Mouse (Mus musculus) stomach, embryonic 16.5 days (tissue): ENCODE measurements around the gene Zfp280d. TPM values are rescaled to one million over a fixed set of nuclear protein-coding genes. Genes with fewer than 3 reads are reported as not detected.

Source experiments
- ATAC-seq: fragments of 200-750 bp; cut with Nextera tagmentation; 2 replicates; pipeline ENCODE4 v1.8.0; 2017; ENCODE audit warnings: moderate number of reproducible peaks, moderate TSS enrichment; ENCODE audit not compliant: insufficient read depth, low FRiP score
- H3K27ac ChIP-seq: fragments of 300-500 bp; sonication (generic); 2 replicates; pipeline ENCODE4 v1.5.1; 2014; ENCODE audit warnings: low read length
- H3K27me3 ChIP-seq: fragments of 300-500 bp; sonication (generic); 2 replicates; pipeline ENCODE4 v1.6.1; 2014; ENCODE audit warnings: low read length, control low read depth, mixed read lengths; ENCODE audit not compliant: control insufficient read depth, insufficient read depth
- H3K36me3 ChIP-seq: fragments of 300-500 bp; sonication (generic); 2 replicates; pipeline ENCODE4 v1.6.1; 2014; ENCODE audit warnings: low read length; ENCODE audit not compliant: control insufficient read depth, insufficient read depth
- H3K4me1 ChIP-seq: fragments of 300-500 bp; sonication (generic); 2 replicates; pipeline ENCODE4 v1.6.1; 2014; ENCODE audit warnings: low read length, control low read depth, mixed read lengths; ENCODE audit not compliant: control insufficient read depth, insufficient read depth
- H3K4me2 ChIP-seq: fragments of 300-500 bp; sonication (generic); 2 replicates; pipeline ENCODE4 v1.6.1; 2014; ENCODE audit warnings: low read depth, low read length, mixed read lengths
- H3K4me3 ChIP-seq: fragments of 300-500 bp; sonication (generic); replicated peaks from 2 replicates; pipeline ENCODE4 v1.5.1; 2014; ENCODE audit warnings: mild to moderate bottlenecking, low read length
- H3K9ac ChIP-seq: fragments of 300-500 bp; sonication (generic); 2 replicates; pipeline ENCODE4 v1.6.1; 2014; ENCODE audit warnings: low read length
- H3K9me3 ChIP-seq: fragments of 300-500 bp; sonication (generic); replicated peaks from 2 replicates; pipeline ENCODE4 v1.6.1; 2016; ENCODE audit warnings: low read length, control low read depth; ENCODE audit not compliant: control insufficient read depth
- WGBS: fragments of 180-500 bp; shearing (Covaris S2); extraction: QIAGEN DNeasy Blood & Tissue Kit; methylation state at CpG from one replicate; pipeline ENCODE4 v1.1.7; 2014; 5-methylcytosine and 5-hydroxymethylcytosine counted together
- polyA plus RNA-seq: library from polyadenylated mRNA; unstranded; fragments of >200 nt; fragmentation: Nextera tagmentation; extraction: Ambion mirVana; gene quantifications from 2 replicates; pipeline ENCODE4 v1.2.1, GENCODE M21; 2015

Zfp280d gene
- polyA plus RNA-seq, 1 experiment from 2014 or later: 34.5 TPM

- Histone ChIP-seq H3K9me3 (peaks cover 15% of the 10 kb centered on the region), H3K4me3 (peak overlapping the region; percentile 67), H3K4me2 (peak overlapping the region; percentile 70), H3K4me1 (peaks cover 7% of the 10 kb centered on the region), H3K27ac (peak overlapping the region; percentile 93), H3K9ac (peak overlapping the region; percentile 96), H3K27me3 (no peaks in the 10 kb centered on the region), H3K36me3 (no peaks in the 10 kb centered on the region)
- WGBS: under 1% methylated on average over 54 of the region's 70 CpGs
- ATAC-seq: peak; percentile 86
Observed at GRCm38 (mm10) chr9:72275101-72275978, 680 bp downstream of the Zfp280d start.

GRCm38 (mm10) chr9:72275979-72276500 lies 1.4 kb downstream of the Zfp280d start:
- no peaks in the 10 kb centered on the region for H3K36me3 ChIP-seq
- WGBS: 15% methylated on average over 8 of the region's 8 CpGs
- H3K9me3 ChIP-seq: peaks cover 15% of the 10 kb centered on the region
- peak overlapping the region; percentile 67 for H3K4me3 ChIP-seq
- H3K27me3 ChIP-seq: no peaks in the 10 kb centered on the region
- ATAC-seq: no peak
- H3K27ac ChIP-seq: peak overlapping the region; percentile 93
- H3K9ac ChIP-seq: peak overlapping the region; percentile 96
- H3K4me2 ChIP-seq: peak overlapping the region; percentile 70
- H3K4me1 ChIP-seq: peaks cover 7% of the 10 kb centered on the region

GRCm38 (mm10) chr9:72276941-72277340 lies 2.3 kb downstream of the Zfp280d start:
- no peak overlapping the region for H3K4me2 ChIP-seq
- no peak overlapping the region for H3K9ac ChIP-seq
- H3K27me3 ChIP-seq: no peaks in the 10 kb centered on the region
- H3K4me3 ChIP-seq: no peak overlapping the region
- peaks cover 7% of the 10 kb centered on the region for H3K4me1 ChIP-seq
- peaks cover 14% of the 10 kb centered on the region for H3K9me3 ChIP-seq
- H3K36me3 ChIP-seq: no peaks in the 10 kb centered on the region
- H3K27ac ChIP-seq: no peak overlapping the region
- no peak for ATAC-seq

GRCm38 (mm10) chr9:72279943-72280342 lies 5.3 kb downstream of the Zfp280d start:
- H3K4me1 ChIP-seq: peaks cover 7% of the 10 kb centered on the region
- no peak for ATAC-seq
- no peaks in the 10 kb centered on the region for H3K36me3 ChIP-seq
- WGBS: 82% methylated on average over 4 of the region's 4 CpGs
- no peaks in the 10 kb centered on the region for H3K27me3 ChIP-seq
- no peak overlapping the region for H3K9ac ChIP-seq
- no peak overlapping the region for H3K4me3 ChIP-seq
- no peak overlapping the region for H3K4me2 ChIP-seq
- no peaks in the 10 kb centered on the region for H3K9me3 ChIP-seq
- no peak overlapping the region for H3K27ac ChIP-seq

DNA sequence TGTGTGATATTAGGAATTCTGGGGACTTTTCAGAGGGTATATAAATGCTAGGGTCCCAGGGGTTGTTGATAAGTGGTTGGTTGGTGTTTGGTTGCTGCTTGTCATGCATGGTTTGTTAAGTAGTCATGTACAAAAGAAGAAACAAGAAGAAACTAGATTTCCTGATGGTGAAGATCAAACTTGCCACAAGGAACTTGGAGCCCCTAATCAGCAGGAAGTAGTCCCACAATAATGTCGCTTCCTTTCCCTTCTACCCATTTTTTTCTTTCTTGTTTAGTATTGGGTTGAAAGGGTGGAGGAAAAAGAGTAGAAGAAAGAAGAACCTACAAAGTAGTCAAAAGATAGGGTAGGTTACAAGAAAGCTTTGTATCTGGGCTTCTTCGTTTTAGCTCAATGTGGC lies 13.0 kb downstream of the Zfp280d start:
- 90% methylated on average over 2 of the region's 2 CpGs for WGBS
- Histone ChIP-seq H3K4me1 (0 out of 2 replicates have a peak, but pooled peaks cover 3% of the 10 kb centered on the region), H3K4me3 (no peak overlapping the region), H3K4me2 (no peak overlapping the region), H3K27me3 (no peaks in the 10 kb centered on the region), H3K36me3 (no peaks in the 10 kb centered on the region), H3K9me3 (no peaks in the 10 kb centered on the region), H3K27ac (no peak overlapping the region), H3K9ac (no peak overlapping the region)
- ATAC-seq: no peak

DNA sequence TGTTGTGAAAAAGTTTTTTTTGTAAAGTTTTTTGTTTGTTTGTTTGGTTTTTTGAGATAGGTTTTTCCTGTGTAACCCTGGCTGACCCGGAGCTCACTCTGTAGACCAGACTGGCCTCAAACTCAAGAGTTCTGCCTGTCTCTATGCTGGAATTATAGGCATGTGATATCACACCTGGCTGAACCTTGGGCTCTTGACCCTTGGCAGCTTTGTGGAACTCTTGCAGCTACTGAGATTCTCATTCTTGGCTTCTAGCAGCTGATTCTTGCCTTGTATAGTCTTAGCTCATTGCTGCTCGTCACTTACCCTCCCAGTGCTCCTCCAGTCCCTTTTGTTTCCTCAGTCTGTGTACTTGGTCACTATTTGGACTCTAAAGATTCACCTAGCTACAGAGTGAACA lies 13.6 kb downstream of the Zfp280d start:
- Histone ChIP-seq H3K4me1 (0 out of 2 replicates have a peak, but pooled peaks cover 3% of the 10 kb centered on the region), H3K27me3 (no peaks in the 10 kb centered on the region), H3K9ac (no peak overlapping the region), H3K27ac (no peak overlapping the region), H3K4me2 (no peak overlapping the region), H3K9me3 (no peaks in the 10 kb centered on the region), H3K36me3 (no peaks in the 10 kb centered on the region), H3K4me3 (no peak overlapping the region)
- no peak for ATAC-seq
- WGBS: 81% methylated on average over 2 of the region's 2 CpGs

DNA sequence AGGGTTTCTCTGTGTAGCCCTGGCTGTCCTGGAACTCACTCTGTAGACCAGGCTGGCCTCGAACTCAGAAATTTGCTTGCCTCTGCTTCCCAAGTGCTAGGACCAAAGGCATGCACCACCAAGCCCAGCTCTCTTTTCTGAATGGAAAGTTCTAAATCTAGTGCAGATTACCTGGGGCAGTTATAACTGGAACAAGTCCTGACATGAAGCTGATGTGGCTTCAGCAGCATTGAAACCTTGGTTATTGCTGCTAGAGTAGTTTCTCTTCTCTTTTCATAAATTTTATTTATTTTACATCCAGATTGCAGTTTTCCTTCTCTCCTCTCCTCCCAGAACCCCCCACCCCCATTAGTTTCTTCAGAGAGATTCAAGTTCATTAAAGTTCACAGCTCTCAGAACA lies 14.4 kb downstream of the Zfp280d start:
- no peaks in the 10 kb centered on the region for H3K27me3 ChIP-seq
- H3K4me2 ChIP-seq: no peak overlapping the region
- H3K36me3 ChIP-seq: no peaks in the 10 kb centered on the region
- WGBS: 100% methylated on average over 1 of the region's 1 CpGs
- no peak for ATAC-seq
- H3K9ac ChIP-seq: no peak overlapping the region
- no peak overlapping the region for H3K27ac ChIP-seq
- no peaks in the 10 kb centered on the region for H3K9me3 ChIP-seq
- 0 out of 2 replicates have a peak, but pooled peaks cover 3% of the 10 kb centered on the region for H3K4me1 ChIP-seq
- H3K4me3 ChIP-seq: no peak overlapping the region

DNA sequence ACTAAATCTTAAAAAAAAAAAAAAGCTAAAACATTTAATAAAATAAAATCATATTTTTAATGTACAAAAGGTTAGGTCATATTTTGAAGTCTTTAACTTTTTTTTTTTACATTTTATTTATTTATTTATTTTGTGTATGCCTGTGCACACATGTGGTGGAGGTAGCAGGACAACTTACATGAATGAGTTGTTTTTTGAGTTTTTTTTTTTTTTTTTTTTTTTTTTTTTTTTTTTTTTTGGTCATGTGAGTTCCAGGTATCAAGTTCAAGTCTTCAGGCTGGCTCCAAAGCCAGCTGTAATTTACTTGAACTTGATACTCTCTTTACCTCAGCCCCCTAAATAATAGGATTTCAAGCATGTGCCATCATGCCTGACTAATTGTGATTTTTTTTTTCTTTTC lies 19.4 kb downstream of the Zfp280d start:
- H3K4me2 ChIP-seq: no peak overlapping the region
- no peak overlapping the region for H3K4me3 ChIP-seq
- H3K9ac ChIP-seq: no peak overlapping the region
- no peaks in the 10 kb centered on the region for H3K27me3 ChIP-seq
- H3K27ac ChIP-seq: no peak overlapping the region
- no peaks in the 10 kb centered on the region for H3K9me3 ChIP-seq
- no peaks in the 10 kb centered on the region for H3K36me3 ChIP-seq
- no peak for ATAC-seq
- H3K4me1 ChIP-seq: no peaks in the 10 kb centered on the region

DNA sequence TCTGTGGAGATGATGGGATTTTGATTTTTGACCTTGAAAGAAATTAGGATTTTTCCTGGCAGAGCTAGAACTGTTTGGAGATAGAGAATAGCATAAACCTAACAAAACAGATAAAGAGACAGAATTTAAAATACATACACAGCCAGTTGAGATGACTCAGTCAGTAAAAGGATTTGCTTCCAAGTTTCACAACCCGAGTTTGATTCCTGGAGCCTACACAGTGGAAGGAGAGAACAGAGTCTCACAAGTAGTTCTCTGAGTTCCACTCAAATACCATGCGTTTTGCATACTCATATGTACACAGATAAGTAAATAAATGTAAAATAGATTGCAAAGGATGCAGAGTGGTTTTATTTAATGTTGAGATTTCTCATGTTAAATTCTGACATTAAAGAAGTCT lies 35.1 kb downstream of the Zfp280d start:
- H3K4me1 ChIP-seq: no peaks in the 10 kb centered on the region
- 87% methylated on average over 2 of the region's 2 CpGs for WGBS
- no peak overlapping the region for H3K27ac ChIP-seq
- H3K4me2 ChIP-seq: no peak overlapping the region
- ATAC-seq: no peak
- H3K36me3 ChIP-seq: 0 out of 2 replicates have a peak, but pooled peaks cover 2% of the 10 kb centered on the region
- no peak overlapping the region for H3K9ac ChIP-seq
- H3K4me3 ChIP-seq: no peak overlapping the region
- no peaks in the 10 kb centered on the region for H3K27me3 ChIP-seq
- H3K9me3 ChIP-seq: no peaks in the 10 kb centered on the region
